Mouse (Mus musculus) kidney, adult 2 months (tissue): Measurements from ENCODE around the gene Spcs2.

Experiments
- CTCF ChIP-seq: fragments of 200-500 bp; conservative IDR thresholded peaks from 2 replicates; pipeline ENCODE4 v1.5.1; 2011; ENCODE audit warnings: low read depth, mild to moderate bottlenecking, control low read depth, low read length, moderate library complexity, mixed read lengths; ENCODE audit not compliant: insufficient read depth, insufficient read length
- POLR2A ChIP-seq: fragments of 200-500 bp; IDR thresholded peaks from one replicate; pipeline ENCODE4 v1.6.1; 2011; ENCODE audit warnings: low read depth, low read length, control low read depth

DNA sequence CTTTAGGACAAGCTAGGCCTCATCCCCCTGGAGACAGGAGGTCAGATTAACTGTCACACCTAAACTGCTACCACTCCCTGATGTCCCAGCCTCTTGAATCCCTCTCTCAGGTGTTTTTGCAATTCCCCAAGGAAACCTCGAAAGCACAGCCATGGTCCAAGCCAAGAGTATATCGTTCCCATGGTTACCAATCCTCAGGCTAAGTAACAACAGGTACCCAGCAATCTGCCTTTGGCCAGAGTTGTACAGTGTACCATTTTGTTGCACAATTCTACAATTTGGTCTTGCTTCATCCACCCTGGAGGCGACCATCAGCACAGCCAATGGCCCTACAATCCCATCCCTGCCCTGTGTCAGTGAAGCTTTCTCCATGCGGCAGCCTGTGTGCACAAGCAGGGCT is 33.6 kb upstream of the Spcs2 start:
- TF ChIP-seq CTCF (no peak), POLR2A (no peak)
